In genomic region chr7:78895653-78896333, GRCm38 (mm10) we compare ENCODE assay signal across 8 mouse cellular contexts. TPM values are rescaled to one million over a fixed set of nuclear protein-coding genes. Genes with fewer than 3 reads are reported as not detected.
DNase-seq lines count a peak whose midpoint lies in the region; ATAC-seq lines count a peak whose summit lies in the region.

TSS of gene Aen (plus strand) at chr7:78895854.

- H3K36me3 ChIP-seq in heart, embryonic 10.5 days: peaks cover 14% of the 10 kb centered on the region
- peaks cover 11% of the 10 kb centered on the region for H3K36me3 ChIP-seq in kidney, embryonic 15.5 days

- DNase-seq in B cell, adult 2 months: peak; percentile 98 to 99
- DNase-seq in brain, adult 2 months (ENCODE audit: low read depth, low spot score): peak; percentile 99
- peak; percentile 99 for DNase-seq in heart, embryonic 10.5 days (ENCODE audit: low spot score)
- DNase-seq in liver: peak; percentile 100
- DNase-seq in spleen, postnatal 4 days (ENCODE audit: low spot score in 2 of 2): peak; percentile 99 to 100

- peak within 1 kb of the TSS; percentile 90 for H3K27ac ChIP-seq in heart, embryonic 10.5 days
- H3K27ac ChIP-seq in kidney, embryonic 15.5 days: peak within 1 kb of the TSS; percentile 72; the same call in 1 of the 2 replicates

- peak within 1 kb of the TSS; percentile 65 for H3K9ac ChIP-seq in kidney, embryonic 15.5 days

- 1% methylated on average over 53 of the region's 53 CpGs for WGBS in heart, embryonic 10.5 days
- WGBS in kidney, embryonic 15.5 days: 3% methylated on average over 53 of the region's 53 CpGs

- peak within 1 kb of the TSS; percentile 81 for H3K4me2 ChIP-seq in kidney, embryonic 15.5 days

- H3K4me1 ChIP-seq in heart, embryonic 10.5 days: peaks cover 16% of the 10 kb centered on the region
- peaks cover 20% of the 10 kb centered on the region for H3K4me1 ChIP-seq in kidney, embryonic 15.5 days

- H3K27me3 ChIP-seq in heart, embryonic 10.5 days (ENCODE audit: insufficient read depth, poor library complexity, severe bottlenecking): no peaks in the 10 kb centered on the region
- H3K27me3 ChIP-seq in kidney, embryonic 15.5 days: no peaks in the 10 kb centered on the region

- peak within 1 kb of the TSS; percentile 91 for H3K4me3 ChIP-seq in heart, embryonic 10.5 days
- peak within 1 kb of the TSS; percentile 96 for H3K4me3 ChIP-seq in kidney, embryonic 15.5 days (replicated peaks)

- ATAC-seq in erythroblast, adult 5-6 weeks (replicated peaks; ENCODE audit: low FRiP score, poor library complexity, severe bottlenecking): peak; percentile 99
- ATAC-seq in kidney, embryonic 15.5 days (replicated peaks; ENCODE audit: low FRiP score): peak; percentile 98
- ATAC-seq in monocyte, adult 5-6 weeks (replicated peaks; ENCODE audit: insufficient number of reproducible peaks, low FRiP score, low TSS enrichment, poor library complexity, severe bottlenecking): peak; percentile 99

- H3K9me3 ChIP-seq in heart, embryonic 10.5 days: no peaks in the 10 kb centered on the region
- H3K9me3 ChIP-seq in kidney, embryonic 15.5 days (replicated peaks): 0 out of 2 replicates have a peak, but pooled peaks cover 2% of the 10 kb centered on the region

RNA-seq across cellular contexts. Expression of gene Aen, which starts in this region (rescaled TPM):
- total RNA-seq in erythroblast, adult 5-6 weeks (2015; ENCODE audit: low replicate concordance): 0.96 and 4.6 TPM in 2 replicates
- total RNA-seq in erythroblast, adult 5-6 weeks (2017; ENCODE audit: low replicate concordance): 10.0 and 17.6 TPM in 2 replicates
- 51.0 and 57.4 TPM in 2 replicates for polyA plus RNA-seq in heart, embryonic 10.5 days (2016; fragmentation: Nextera tagmentation; extraction: Ambion mirVana)
- polyA plus RNA-seq in kidney, embryonic 15.5 days (2015; fragmentation: Nextera tagmentation; extraction: Ambion mirVana): 47.1 and 47.9 TPM in 2 replicates
- 30.6 to 58.9 TPM (median 31.2 TPM) in 3 replicates for total RNA-seq in monocyte, adult 5-6 weeks (2017)

Comparison
In these comparisons a context has a peak if more than half of its experiments do, and no peak if none do; other contexts are left out.
1. Peak in every context shown above with its lines: DNase-seq, ATAC-seq, H3K4me3 ChIP-seq and H3K27ac ChIP-seq.